Mouse (Mus musculus) macrophage (primary cell): ENCODE results near the gene Hira. TPM values are rescaled to one million over a fixed set of nuclear protein-coding genes. Genes with fewer than 3 reads are reported as not detected.
"Not testable (repeated sequence)": the region's sequence is repeated elsewhere in the genome, so short reads cannot be mapped to it uniquely, and the experiment has no call there.

Experiments used
- H3K27ac ChIP-seq: fragments of 350-480 bp; formaldehyde crosslinking; 2 replicates; pipeline ENCODE4 v1.9.0; 2021
- H3K36me3 ChIP-seq: fragments of 350-480 bp; formaldehyde crosslinking; 2 replicates; pipeline ENCODE4 v1.9.0; 2021; ENCODE audit errors: inconsistent target
- H3K4me3 ChIP-seq: fragments of 350-480 bp; formaldehyde crosslinking; 2 replicates; pipeline ENCODE4 v1.9.0; 2021; ENCODE audit errors: inconsistent target
- H3K79me2 ChIP-seq: fragments of 350-480 bp; formaldehyde crosslinking; 2 replicates; pipeline ENCODE4 v1.9.0; 2021; ENCODE audit errors: inconsistent target
- WGBS: methylation state at CpG from one replicate; pipeline ENCODE4 v1.1.7; 2026; ENCODE audit warnings: inconsistent platforms; ENCODE audit not compliant: missing documents; 5-methylcytosine and 5-hydroxymethylcytosine counted together
- polyA plus RNA-seq: library from polyadenylated mRNA; stranded (reverse); fragments of 250-400 nt; gene quantifications from 3 replicates; pipeline ENCODE4 v1.2.4, GENCODE M21; 2018; ENCODE audit warnings: inconsistent platforms

The Hira gene
- polyA plus RNA-seq, 1 experiment from 2014 or later = 22.2 TPM

- H3K36me3 ChIP-seq = peaks cover 71% of the 10 kb centered on the region
- 95% methylated on average over 3 of the region's 3 CpGs for WGBS
These were observed 78.2 kb downstream of the Hira start for GRCm38 (mm10) chr16:18955070-18955469.

GRCm38 (mm10) chr16:18963486-18963885, 86.6 kb downstream of the Hira start:
- Histone ChIP-seq H3K36me3 (peaks cover 38% of the 10 kb centered on the region), H3K4me3 (no peak overlapping the region), H3K27ac (no peak overlapping the region), H3K79me2 (no peaks in the 10 kb centered on the region)

More at GRCm38 (mm10) chr16:18955070-18955469, 78.2 kb downstream of the Hira start:
- Histone ChIP-seq H3K4me3 (no peak overlapping the region), H3K27ac (no peak overlapping the region), H3K79me2 (no peaks in the 10 kb centered on the region)

GRCm38 (mm10) chr16:18969420-18970128, 92.7 kb downstream of the Hira start:
- H3K36me3 ChIP-seq = peaks cover 37% of the 10 kb centered on the region; the same call in 1 of the 2 replicates
- 93% methylated on average over 9 of the region's 9 CpGs for WGBS
- H3K79me2 ChIP-seq = no peaks in the 10 kb centered on the region
- no peak overlapping the region for H3K27ac ChIP-seq
- H3K4me3 ChIP-seq = no peak overlapping the region

- Histone ChIP-seq H3K36me3 (peaks cover 34% of the 10 kb centered on the region; the same call in 1 of the 2 replicates), H3K79me2 (no peaks in the 10 kb centered on the region), H3K27ac (no peak overlapping the region), H3K4me3 (no peak overlapping the region)
- 96% methylated on average over 3 of the region's 3 CpGs for WGBS
These were observed 94.0 kb downstream of the Hira start for GRCm38 (mm10) chr16:18970837-18971236.

GRCm38 (mm10) chr16:18975665-18976064, 98.8 kb downstream of the Hira start:
- not testable (repeated sequence) for H3K4me3 ChIP-seq, H3K36me3 ChIP-seq, H3K27ac ChIP-seq, H3K79me2 ChIP-seq
- WGBS = 89% methylated on average over 22 of the region's 23 CpGs

GRCm38 (mm10) chr16:18976315-18976714, 99.5 kb downstream of the Hira start:
- 81% methylated on average over 11 of the region's 23 CpGs for WGBS
- Histone ChIP-seq H3K36me3 (no peaks in the 10 kb centered on the region), H3K79me2 (no peaks in the 10 kb centered on the region), H3K4me3 (no peak overlapping the region), H3K27ac (no peak overlapping the region)

GRCm38 (mm10) chr16:18986381-18986780, 109.5 kb downstream of the Hira start:
- H3K79me2 ChIP-seq = no peaks in the 10 kb centered on the region
- H3K36me3 ChIP-seq = no peaks in the 10 kb centered on the region
- 95% methylated on average over 3 of the region's 3 CpGs for WGBS
- H3K27ac ChIP-seq = no peak overlapping the region
- H3K4me3 ChIP-seq = no peak overlapping the region

GRCm38 (mm10) chr16:18986860-18987259, 110.0 kb downstream of the Hira start:
- Histone ChIP-seq H3K36me3 (no peaks in the 10 kb centered on the region), H3K4me3 (no peak overlapping the region), H3K79me2 (no peaks in the 10 kb centered on the region), H3K27ac (no peak overlapping the region)
- 89% methylated on average over 5 of the region's 5 CpGs for WGBS

GRCm38 (mm10) chr16:19002610-19003389, 126.0 kb downstream of the Hira start:
- not testable (repeated sequence) for H3K36me3 ChIP-seq, H3K27ac ChIP-seq, H3K79me2 ChIP-seq, H3K4me3 ChIP-seq
- no CpG with 5 or more reads among the region's 2 CpGs for WGBS

GRCm38 (mm10) chr16:19003757-19004156, 126.9 kb downstream of the Hira start:
- Histone ChIP-seq H3K4me3 (no peak overlapping the region), H3K79me2 (no peaks in the 10 kb centered on the region), H3K36me3 (no peaks in the 10 kb centered on the region), H3K27ac (no peak overlapping the region)
- 94% methylated on average over 1 of the region's 1 CpGs for WGBS

GRCm38 (mm10) chr16:19005298-19005697, 128.5 kb downstream of the Hira start:
- H3K79me2 ChIP-seq = no peaks in the 10 kb centered on the region
- no peak overlapping the region for H3K27ac ChIP-seq
- H3K36me3 ChIP-seq = no peaks in the 10 kb centered on the region
- no peak overlapping the region for H3K4me3 ChIP-seq
- WGBS = 62% methylated on average over 3 of the region's 3 CpGs

- Histone ChIP-seq H3K36me3 (no peaks in the 10 kb centered on the region), H3K79me2 (no peaks in the 10 kb centered on the region), H3K27ac (no peak overlapping the region), H3K4me3 (no peak overlapping the region)
- 92% methylated on average over 1 of the region's 1 CpGs for WGBS
These were observed 129.9 kb downstream of the Hira start for GRCm38 (mm10) chr16:19006715-19007114.

GRCm38 (mm10) chr16:19007186-19007591, 130.4 kb downstream of the Hira start:
- 50% methylated on average over 1 of the region's 1 CpGs for WGBS
- not testable (repeated sequence) for H3K27ac ChIP-seq, H3K4me3 ChIP-seq, H3K79me2 ChIP-seq, H3K36me3 ChIP-seq

GRCm38 (mm10) chr16:19010710-19011109, 133.9 kb downstream of the Hira start:
- Histone ChIP-seq H3K4me3 (no peak overlapping the region), H3K27ac (no peak overlapping the region), H3K36me3 (no peaks in the 10 kb centered on the region), H3K79me2 (no peaks in the 10 kb centered on the region)
- 56% methylated on average over 2 of the region's 2 CpGs for WGBS

GRCm38 (mm10) chr16:19013550-19013949, 136.7 kb downstream of the Hira start:
- WGBS = 81% methylated on average over 1 of the region's 1 CpGs
- Histone ChIP-seq H3K79me2 (no peaks in the 10 kb centered on the region), H3K4me3 (no peak overlapping the region), H3K36me3 (no peaks in the 10 kb centered on the region), H3K27ac (no peak overlapping the region)
